In genomic region chr19:29064451-29065102, GRCm38 (mm10) we compare ENCODE assay signal across 8 mouse cellular contexts. TPM values are rescaled to one million over a fixed set of nuclear protein-coding genes. Genes with fewer than 3 reads are reported as not detected.
DNase-seq lines count a peak whose midpoint lies in the region; ATAC-seq and TF ChIP-seq lines count a peak whose summit lies in the region.

No protein-coding gene starts in this region.

- no peak for TF ChIP-seq POLR2A in thymus, adult 2 months (IDR thresholded peaks at IDR 0.05; ENCODE audit: control insufficient read depth, extremely low read depth, insufficient read depth, low read length, poor library complexity)

- ATAC-seq in embryonic facial prominence, embryonic 13.5 days (ENCODE audit: insufficient number of reproducible peaks, insufficient read depth, low FRiP score, low TSS enrichment, low read depth): no peak
- 0 out of 2 replicates have a peak, but pooled peaks have one; percentile 25 for ATAC-seq in heart, embryonic 13.5 days (ENCODE audit: extremely low read depth, insufficient number of reproducible peaks, low FRiP score, low TSS enrichment)
- ATAC-seq in limb, embryonic 13.5 days (ENCODE audit: low FRiP score, low read depth): no peak

- peaks cover 11% of the 10 kb centered on the region for H3K4me1 ChIP-seq in thymus, adult 2 months (replicated peaks; ENCODE audit: control insufficient read depth, insufficient read depth, low read length)
- H3K4me1 ChIP-seq in embryonic facial prominence, embryonic 13.5 days: peaks cover 21% of the 10 kb centered on the region
- peaks cover 30% of the 10 kb centered on the region for H3K4me1 ChIP-seq in heart, embryonic 13.5 days
- H3K4me1 ChIP-seq in limb, embryonic 13.5 days: peaks cover 22% of the 10 kb centered on the region

- 0 out of 2 replicates have a peak, but pooled peaks have one; percentile 16 for TF ChIP-seq CTCF in thymus, adult 2 months (IDR thresholded peaks at IDR 0.05; ENCODE audit: borderline replicate concordance, control insufficient read depth, extremely low read depth, insufficient read depth, low read length, poor library complexity)

- WGBS in thymus, adult 2 months: 22% methylated on average over 9 of the region's 9 CpGs
- 56% methylated on average over 9 of the region's 9 CpGs for WGBS in embryonic facial prominence, embryonic 13.5 days
- WGBS in heart, embryonic 13.5 days: 38% methylated on average over 9 of the region's 9 CpGs
- WGBS in limb, embryonic 13.5 days: 63% methylated on average over 9 of the region's 9 CpGs

- peak overlapping the region; percentile 75 for H3K27ac ChIP-seq in thymus, adult 2 months (ENCODE audit: control insufficient read depth, insufficient read depth, low read length)
- peak overlapping the region; percentile 62; the same call in 1 of the 2 replicates for H3K27ac ChIP-seq in embryonic facial prominence, embryonic 13.5 days
- peak overlapping the region; percentile 62 for H3K27ac ChIP-seq in heart, embryonic 13.5 days (replicated peaks)
- H3K27ac ChIP-seq in limb, embryonic 13.5 days: peak overlapping the region; percentile 10; the same call in 1 of the 2 replicates

- H3K9ac ChIP-seq in embryonic facial prominence, embryonic 13.5 days: no peak overlapping the region
- peak overlapping the region; percentile 67 for H3K9ac ChIP-seq in heart, embryonic 13.5 days
- no peak overlapping the region for H3K9ac ChIP-seq in limb, embryonic 13.5 days

- H3K9me3 ChIP-seq in embryonic facial prominence, embryonic 13.5 days: no peaks in the 10 kb centered on the region
- H3K9me3 ChIP-seq in heart, embryonic 13.5 days: no peaks in the 10 kb centered on the region
- no peaks in the 10 kb centered on the region for H3K9me3 ChIP-seq in limb, embryonic 13.5 days

- DNase-seq in thymus, adult 2 months: peak; percentile 13
- no peak for DNase-seq in thymus, postnatal 10 days (ENCODE audit: low spot score in 2 of 2)
- DNase-seq in monocyte, adult 2 months (ENCODE audit: low read depth in 1 of 2, low spot score in 2 of 2): peak; percentile 33 to 41
- DNase-seq in embryo, embryonic 10.5 days (ENCODE audit: low spot score): no peak
- no peak for DNase-seq in layer of hippocampus, adult 8-10 months (ENCODE audit: low spot score in 2 of 2)

- H3K36me3 ChIP-seq in thymus, adult 2 months (ENCODE audit: control insufficient read depth, insufficient read depth, low read length): no peaks in the 10 kb centered on the region
- no peaks in the 10 kb centered on the region for H3K36me3 ChIP-seq in embryonic facial prominence, embryonic 13.5 days
- no peaks in the 10 kb centered on the region for H3K36me3 ChIP-seq in heart, embryonic 13.5 days
- no peaks in the 10 kb centered on the region for H3K36me3 ChIP-seq in limb, embryonic 13.5 days

- H3K4me3 ChIP-seq in thymus, adult 2 months (ENCODE audit: control insufficient read depth, insufficient read depth, low read length): peak overlapping the region; percentile 30
- no peak overlapping the region for H3K4me3 ChIP-seq in embryonic facial prominence, embryonic 13.5 days
- peak overlapping the region; percentile 23 for H3K4me3 ChIP-seq in heart, embryonic 13.5 days
- H3K4me3 ChIP-seq in limb, embryonic 13.5 days: no peak overlapping the region

- H3K27me3 ChIP-seq in thymus, adult 2 months (ENCODE audit: control insufficient read depth, insufficient read depth, low read length): no peaks in the 10 kb centered on the region
- H3K27me3 ChIP-seq in embryonic facial prominence, embryonic 13.5 days: no peaks in the 10 kb centered on the region
- no peaks in the 10 kb centered on the region for H3K27me3 ChIP-seq in heart, embryonic 13.5 days (replicated peaks)
- H3K27me3 ChIP-seq in limb, embryonic 13.5 days: no peaks in the 10 kb centered on the region

- H3K4me2 ChIP-seq in embryonic facial prominence, embryonic 13.5 days: peak overlapping the region; percentile 46
- H3K4me2 ChIP-seq in heart, embryonic 13.5 days: peak overlapping the region; percentile 63
- peak overlapping the region; percentile 46; the same call in 1 of the 2 replicates for H3K4me2 ChIP-seq in limb, embryonic 13.5 days (replicated peaks)

RNA-seq across cellular contexts. Expression of gene Ak3, which starts 16.8 kb away (rescaled TPM):
- 43.3 and 50.9 TPM in 2 replicates for polyA plus RNA-seq in thymus, adult 2 months (2012; rRNA removed)
- 68.8 and 72.8 TPM in 2 replicates for polyA plus RNA-seq in embryonic facial prominence, embryonic 13.5 days (2015; fragmentation: Nextera tagmentation; extraction: Ambion mirVana)
- polyA plus RNA-seq in heart, embryonic 13.5 days (2015; fragmentation: Nextera tagmentation; extraction: Ambion mirVana): 69.3 and 69.8 TPM in 2 replicates
- 69.9 and 75.0 TPM in 2 replicates for polyA plus RNA-seq in limb, embryonic 13.5 days (2015; fragmentation: Nextera tagmentation; extraction: Ambion mirVana)
- total RNA-seq in layer of hippocampus, adult 8-10 months (2022): 10 to 100 TPM; 49.3 to 55.6 (median 52.0) TPM

RNA-seq across cellular contexts. Expression of gene Rcl1, which starts 36.6 kb away (rescaled TPM):
- polyA plus RNA-seq in thymus, adult 2 months (2012; rRNA removed): 14.4 and 20.4 TPM in 2 replicates
- polyA plus RNA-seq in embryonic facial prominence, embryonic 13.5 days (2015; fragmentation: Nextera tagmentation; extraction: Ambion mirVana): 60.4 and 67.0 TPM in 2 replicates
- polyA plus RNA-seq in heart, embryonic 13.5 days (2015; fragmentation: Nextera tagmentation; extraction: Ambion mirVana): 22.0 and 23.5 TPM in 2 replicates
- polyA plus RNA-seq in limb, embryonic 13.5 days (2015; fragmentation: Nextera tagmentation; extraction: Ambion mirVana): 54.7 and 55.3 TPM in 2 replicates
- 10 to 100 TPM; 20.0 to 22.3 (median 20.7) TPM for total RNA-seq in layer of hippocampus, adult 8-10 months (2022)

Comparison
In these comparisons a context has a peak if more than half of its experiments do, and no peak if none do; other contexts are left out.
1. DNase-seq: peak in thymus, adult 2 months (single experiment) and monocyte, adult 2 months (2 of 2); none in thymus, postnatal 10 days (0 of 2), embryo, embryonic 10.5 days (single experiment) and layer of hippocampus, adult 8-10 months (0 of 2).
2. H3K27ac ChIP-seq: peak in every context shown above with its lines; median percentile 75 in thymus, adult 2 months; 62 in embryonic facial prominence, embryonic 13.5 days; 62 in heart, embryonic 13.5 days; 10 in limb, embryonic 13.5 days.
3. H3K4me3 ChIP-seq: peak in thymus, adult 2 months (single experiment) and heart, embryonic 13.5 days (single experiment); none in embryonic facial prominence, embryonic 13.5 days (single experiment) and limb, embryonic 13.5 days (single experiment).
4. Peak in every context shown above with its lines, with median percentiles within 50 percentile points of each other: H3K4me2 ChIP-seq.